Mouse (Mus musculus) hematopoietic stem cell, adult 5-6 weeks (primary cell): ENCODE data around the gene Olfr486. TPM values are rescaled to one million over a fixed set of nuclear protein-coding genes. Genes with fewer than 3 reads are reported as not detected.
"Not testable (repeated sequence)": the region's sequence is repeated elsewhere in the genome, so short reads cannot be mapped to it uniquely, and the experiment has no call there.

Experiments used
- ATAC-seq, 2 experiments: fragments of 125-278 bp in 1 of 2; replicated peaks in 1 of 2; 2 replicates each; pipeline ENCODE4 v1.8.0; 2016 to 2017; ENCODE audit warnings: inconsistent platforms in 2 of 2, mild to moderate bottlenecking in 2 of 2, moderate number of reproducible peaks in 2 of 2, low read depth in 1 of 2, moderate TSS enrichment in 1 of 2; ENCODE audit not compliant: low FRiP score in 2 of 2, poor library complexity in 2 of 2, severe bottlenecking in 2 of 2, insufficient read depth in 1 of 2, low TSS enrichment in 1 of 2
- total RNA-seq: library from RNA; stranded (forward); fragments of 172-1452, 232-1000 nt; gene quantifications from 2 replicates; pipeline ENCODE4 v1.2.3, GENCODE M21; 2017

The Olfr486 gene
- total RNA-seq, result not detected in 2 replicates

DNA sequence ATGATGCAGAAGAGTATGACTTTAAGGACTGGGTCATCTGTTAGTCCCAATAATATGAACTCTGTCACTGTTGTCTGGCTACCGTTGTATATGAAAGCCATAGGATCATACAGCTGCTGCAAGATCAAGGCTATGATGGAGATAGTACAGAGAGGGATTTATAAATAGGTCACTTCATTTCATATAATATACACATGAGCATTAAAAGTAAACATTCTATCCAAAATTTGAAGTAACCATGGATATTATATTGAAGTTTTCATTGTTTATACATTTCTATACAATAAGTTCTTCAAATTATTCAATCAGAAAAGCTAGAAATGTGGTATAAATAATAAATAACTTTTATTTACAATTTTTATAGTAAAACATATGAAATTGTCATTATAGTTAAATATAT is at the start of gene Olfr486:
TSS of gene Olfr486 (minus strand) at position 101 of the 400 bp plus-strand sequence.
- ATAC-seq, result not testable (repeated sequence)

DNA sequence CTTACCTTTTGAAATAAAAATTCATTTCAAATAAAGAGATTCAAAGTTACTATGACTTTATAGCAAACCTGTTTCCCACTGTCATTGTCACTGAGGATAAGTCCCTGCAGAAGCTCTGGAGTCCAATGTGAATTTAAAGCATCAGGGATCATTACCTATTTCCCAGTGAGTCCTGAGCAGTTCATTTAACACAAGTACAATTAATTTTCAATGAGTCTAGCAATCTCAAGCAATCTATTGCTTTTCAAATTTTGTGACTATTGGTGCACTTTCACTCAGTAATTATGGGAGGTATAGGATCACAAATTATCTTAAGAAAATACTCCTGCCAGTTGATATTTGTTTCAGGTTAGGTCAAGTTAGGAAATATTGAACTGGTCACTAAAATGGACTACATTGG is 42.0 kb upstream of the Olfr486 start, which contains the start of gene Olfr487:
TSS of gene Olfr487 (minus strand) at position 101 of the 400 bp plus-strand sequence.
- ATAC-seq, result not testable (repeated sequence)

DNA sequence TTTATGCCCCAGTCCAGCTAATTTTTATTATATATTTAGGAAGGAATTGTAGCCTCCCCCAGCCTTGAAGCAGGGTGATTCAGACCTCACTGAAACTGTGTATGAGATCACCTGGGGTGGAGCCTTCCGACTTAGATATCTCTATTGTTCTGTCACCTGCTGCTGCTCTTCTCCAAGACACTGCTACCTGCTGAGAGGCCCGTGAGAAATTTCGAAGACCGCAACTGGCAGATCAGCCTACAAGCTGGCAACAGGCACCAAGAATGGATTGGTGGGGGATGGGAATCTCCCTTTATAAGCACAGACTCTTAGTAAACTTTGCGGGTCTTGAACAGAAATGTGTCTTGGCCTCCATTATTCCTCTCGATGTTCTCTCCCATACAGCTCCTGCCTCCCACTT is 24.4 kb upstream of the Olfr486 start:
- no peak for ATAC-seq

DNA sequence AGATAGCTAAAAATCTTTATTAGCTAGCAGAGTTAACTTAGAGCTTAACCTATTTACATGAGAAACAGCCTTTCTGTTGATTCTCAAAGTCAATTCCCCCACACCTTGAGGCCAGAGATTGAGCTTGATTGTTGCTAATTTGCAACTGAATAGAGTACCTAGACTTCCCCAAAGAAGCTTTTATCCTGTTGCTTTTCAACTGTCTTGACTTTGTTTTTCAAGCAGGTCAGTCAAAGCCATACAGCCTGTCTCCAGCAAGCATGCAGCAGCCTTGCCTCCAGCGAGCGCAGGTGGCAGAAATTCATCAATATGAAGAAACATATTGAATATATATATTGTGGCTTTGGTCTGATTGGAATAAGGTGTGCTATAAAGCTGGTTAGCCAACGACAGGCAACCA is 23.8 kb upstream of the Olfr486 start:
- ATAC-seq, result not testable (repeated sequence)

DNA sequence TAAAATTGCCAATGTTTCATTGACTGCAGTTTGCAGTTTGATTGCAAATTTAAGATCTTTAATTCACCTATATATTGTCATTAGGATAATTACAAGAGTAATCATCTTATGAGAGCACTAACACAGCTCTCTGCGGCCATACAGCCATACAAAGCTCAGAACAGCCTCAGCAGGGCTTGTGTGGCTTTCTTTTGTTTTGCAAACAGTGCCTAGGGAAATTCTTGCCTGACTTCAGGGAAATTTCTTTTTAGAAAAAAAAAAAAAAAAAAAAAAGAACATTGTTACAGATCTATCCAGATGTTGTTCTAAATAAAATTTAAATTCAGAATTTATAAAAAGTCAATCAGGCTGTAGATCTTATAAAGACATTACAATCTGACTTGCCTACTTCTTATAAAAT is 20.2 kb upstream of the Olfr486 start:
- ATAC-seq, result not testable (repeated sequence)

DNA sequence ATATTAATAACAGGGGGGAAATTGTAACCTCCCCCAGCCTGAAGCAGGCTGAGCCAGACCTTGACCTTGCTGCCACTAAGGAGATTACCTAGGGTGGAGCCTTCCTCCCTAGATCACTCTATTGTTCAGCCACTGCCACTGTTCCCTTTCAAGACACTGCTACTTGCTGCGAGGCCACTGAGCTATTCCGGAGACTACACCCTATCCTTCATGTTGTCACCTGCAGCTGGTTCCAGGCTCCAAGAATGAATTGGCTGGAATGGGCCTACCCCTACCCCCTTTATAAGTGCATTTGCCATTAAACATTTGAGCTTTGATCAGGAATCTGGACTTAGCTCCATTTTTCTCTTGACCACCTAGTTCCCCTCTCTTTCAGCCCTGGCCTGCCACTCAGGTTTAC is 18.7 kb upstream of the Olfr486 start:
- not testable (repeated sequence) for ATAC-seq

DNA sequence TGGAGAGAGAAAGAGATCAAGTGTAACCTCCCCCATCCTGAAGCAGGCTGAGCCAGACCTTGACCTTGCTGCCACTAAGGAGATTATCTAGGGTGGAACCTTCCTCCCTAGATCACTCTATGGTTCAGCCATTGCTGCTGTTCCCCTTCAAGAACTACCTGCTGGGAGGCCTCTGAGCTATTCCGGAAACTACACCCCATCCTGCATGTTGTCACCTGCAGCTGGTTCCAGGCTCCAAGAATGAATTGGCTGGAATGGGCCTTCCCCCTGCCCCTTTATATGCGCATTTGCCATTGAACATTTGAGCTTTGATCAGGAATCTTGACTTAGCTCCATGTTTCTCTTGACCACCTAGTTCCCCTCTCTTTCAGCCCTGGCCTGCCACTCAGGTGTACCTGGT is 12.7 kb upstream of the Olfr486 start:
- not testable (repeated sequence) for ATAC-seq

DNA sequence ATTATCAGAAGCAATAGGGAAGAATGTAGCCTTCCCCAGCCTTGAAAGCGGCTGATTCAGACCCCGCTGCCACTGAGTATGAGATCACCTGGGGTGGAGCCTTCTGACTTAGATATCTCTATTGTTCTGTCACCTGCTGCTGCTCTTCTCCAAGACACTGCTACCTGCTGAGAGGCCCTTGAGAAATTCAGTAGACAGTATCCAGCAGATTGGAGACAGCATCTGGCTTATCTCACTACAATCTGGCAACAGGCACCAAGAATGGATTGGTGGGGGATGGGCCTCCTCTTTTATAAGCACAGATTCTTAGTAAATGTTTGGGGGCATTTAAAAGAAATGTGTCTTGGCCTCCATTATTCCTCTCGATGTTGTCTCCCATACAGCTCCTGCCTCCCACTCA is 11.9 kb upstream of the Olfr486 start:
- ATAC-seq, result not testable (repeated sequence)

DNA sequence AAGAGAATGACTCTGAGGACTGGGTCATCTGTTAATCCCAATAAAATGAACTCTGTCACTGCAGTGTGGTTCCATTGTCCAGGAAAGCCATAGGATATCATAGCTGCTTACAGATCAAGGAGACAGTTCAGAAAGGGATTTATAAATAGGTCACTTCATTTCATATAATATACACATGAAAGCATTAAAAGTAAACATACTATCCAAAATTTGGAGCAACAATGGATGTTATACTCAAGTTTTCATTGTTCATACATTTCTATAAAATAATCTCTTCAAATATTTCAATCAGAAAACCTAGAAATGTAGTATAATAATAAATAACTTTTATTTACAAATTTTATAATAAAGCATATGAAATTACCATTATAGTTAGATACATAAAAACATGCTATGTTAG is 12.8 kb downstream of the Olfr486 start, which contains the start of gene Olfr485:
TSS of gene Olfr485 (minus strand) at position 101 of the 400 bp plus-strand sequence.
- no peak for ATAC-seq

DNA sequence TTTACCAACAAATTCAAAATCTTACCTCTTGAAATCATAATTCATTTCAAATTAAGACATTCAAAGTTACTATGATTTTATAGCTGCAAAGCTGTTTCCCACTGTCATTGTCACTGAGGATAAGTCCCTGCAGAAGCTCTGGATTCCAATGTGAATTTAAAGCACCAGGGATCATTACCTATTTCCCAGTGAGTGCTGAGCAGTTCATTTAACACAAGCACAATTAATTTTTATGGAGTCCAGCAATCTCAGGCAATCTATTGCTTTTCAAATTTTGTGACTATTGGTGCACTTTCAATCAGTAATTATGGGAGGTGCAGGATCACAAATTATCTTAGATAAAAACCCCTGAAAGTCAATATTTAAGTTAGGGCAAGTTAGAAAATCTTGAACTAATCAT is 45.2 kb downstream of the Olfr486 start, which contains the start of gene Olfr484:
TSS of gene Olfr484 (minus strand) at position 101 of the 400 bp plus-strand sequence.
- no peak for ATAC-seq

Other genes starting within 250 kb of the Olfr486 start
- gene Olfr473, start 242.3 kb downstream of the Olfr486 start, total RNA-seq, result not detected in 2 replicates
- gene Olfr474, start 218.1 kb downstream of the Olfr486 start, total RNA-seq, result not detected in 2 replicates
- not detected in 2 replicates for gene Olfr476, start 207.9 kb downstream of the Olfr486 start, total RNA-seq
- not detected in 2 replicates for gene Olfr477, start 186.0 kb downstream of the Olfr486 start, total RNA-seq
- not detected in 2 replicates for gene Olfr478, start 138.8 kb downstream of the Olfr486 start, total RNA-seq
- gene Olfr479, start 122.0 kb downstream of the Olfr486 start, total RNA-seq, result not detected in 2 replicates
- gene Olfr480, start 105.4 kb downstream of the Olfr486 start, total RNA-seq, result not detected in 2 replicates
- not detected in 2 replicates for gene Olfr481, start 92.9 kb downstream of the Olfr486 start, total RNA-seq
- gene Olfr482, start 75.2 kb downstream of the Olfr486 start, total RNA-seq, result 0.25 TPM in 1 of 2 replicates, not detected in the other
- not detected in 2 replicates for gene Olfr483, start 71.9 kb downstream of the Olfr486 start, total RNA-seq
- gene Olfr484, start 45.3 kb downstream of the Olfr486 start, total RNA-seq, result not detected in 2 replicates
- not detected in 2 replicates for gene Olfr485, start 12.9 kb downstream of the Olfr486 start, total RNA-seq
- gene Olfr487, start 41.9 kb upstream of the Olfr486 start, total RNA-seq, result not detected in 2 replicates
- gene Olfr488, start 85.6 kb upstream of the Olfr486 start, total RNA-seq, result not detected in 2 replicates
- not detected in 2 replicates for gene Olfr490, start 116.2 kb upstream of the Olfr486 start, total RNA-seq
- gene Olfr491, start 140.7 kb upstream of the Olfr486 start, total RNA-seq, result not detected in 2 replicates
- gene Olfr492, start 150.9 kb upstream of the Olfr486 start, total RNA-seq, result not detected in 2 replicates
- not detected in 2 replicates for gene Olfr493, start 174.2 kb upstream of the Olfr486 start, total RNA-seq
- gene Olfr494, start 192.6 kb upstream of the Olfr486 start, total RNA-seq, result not detected in 2 replicates
- not detected in 2 replicates for gene Olfr495, start 220.4 kb upstream of the Olfr486 start, total RNA-seq
- not detected in 2 replicates for gene Olfr497, start 247.7 kb upstream of the Olfr486 start, total RNA-seq